Mouse (Mus musculus): ENCODE results near the gene Ilkap.

GRCm38 (mm10) chr1:91413536-91413897 is 14.9 kb upstream of the Ilkap start:
- no peak for TF ChIP-seq NANOG (IDR thresholded peaks at IDR 0.05; ENCODE audit: borderline replicate concordance, low read length)
- no peak for TF ChIP-seq CTCF (conservative IDR thresholded peaks at IDR 0.05; ENCODE audit: low read length)
- no peak for TF ChIP-seq POU5F1 (IDR thresholded peaks at IDR 0.05; ENCODE audit: borderline replicate concordance, low read length)

Measured in E14TG2a.4 (cell line).